Mouse (Mus musculus) E14TG2a.4 (cell line): ENCODE measurements at regions not wholly inside any gene's neighbourhood (a gene's known extent, or its start where the extent isn't known, plus 50 kb on each side); places are given as distances from the start of the nearest gene placed in this dataset.

Experiments
- H3K27me3 ChIP-seq: 2 replicates; pipeline ENCODE4 v1.6.1; 2014; ENCODE audit warnings: low read length, control low read depth; ENCODE audit not compliant: insufficient read depth
- H3K36me3 ChIP-seq: 2 replicates; pipeline ENCODE4 v1.6.1; 2014; ENCODE audit warnings: low read length, control low read depth; ENCODE audit not compliant: insufficient read depth
- H3K4me1 ChIP-seq: replicated peaks from 2 replicates; pipeline ENCODE4 v1.6.1; 2014; ENCODE audit warnings: low read depth, low read length, control low read depth
- H3K4me3 ChIP-seq: replicated peaks from 2 replicates; pipeline ENCODE4 v1.5.1; 2014; ENCODE audit warnings: mild to moderate bottlenecking, low read length
- H3K9me3 ChIP-seq: 2 replicates; pipeline ENCODE4 v1.6.1; 2014; ENCODE audit warnings: low read length, control low read depth
- CTCF ChIP-seq: conservative IDR thresholded peaks from 2 replicates; pipeline ENCODE4 v1.5.1; 2014; ENCODE audit warnings: low read length
- NANOG ChIP-seq: IDR thresholded peaks from 2 replicates; pipeline ENCODE4 v1.6.1; 2014; ENCODE audit warnings: borderline replicate concordance, low read length, mixed read lengths
- POU5F1 ChIP-seq: IDR thresholded peaks from 2 replicates; pipeline ENCODE4 v1.6.1; 2014; ENCODE audit warnings: low read length, borderline replicate concordance

DNA sequence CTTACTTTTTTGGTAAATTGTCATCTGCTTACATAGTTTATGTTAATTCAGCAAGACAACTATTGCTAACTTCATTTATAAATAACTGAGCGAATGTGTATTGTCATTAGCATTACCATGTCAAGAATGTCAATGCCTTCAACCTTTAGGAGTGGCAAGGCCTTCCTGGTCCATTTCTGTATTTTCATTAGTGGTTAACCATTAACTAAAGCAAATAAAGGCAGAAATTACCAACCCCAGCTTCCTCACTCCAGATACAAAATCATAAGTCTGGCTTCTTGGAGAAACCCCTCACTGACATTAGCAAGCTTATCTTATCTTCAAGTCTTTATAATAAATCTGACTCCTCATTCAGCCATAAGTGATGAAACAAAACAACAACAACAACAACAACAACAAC is 592.8 kb upstream of the Pcdh20 start:
- TF ChIP-seq NANOG (no peak), POU5F1 (no peak), CTCF (no peak)
- no peaks in the 10 kb centered on the region for H3K9me3 ChIP-seq
- no peak overlapping the region for H3K4me3 ChIP-seq
- no peaks in the 10 kb centered on the region for H3K27me3 ChIP-seq
- H3K4me1 ChIP-seq, result peaks cover 3% of the 10 kb centered on the region; the same call in 1 of the 2 replicates
- H3K36me3 ChIP-seq, result no peaks in the 10 kb centered on the region

DNA sequence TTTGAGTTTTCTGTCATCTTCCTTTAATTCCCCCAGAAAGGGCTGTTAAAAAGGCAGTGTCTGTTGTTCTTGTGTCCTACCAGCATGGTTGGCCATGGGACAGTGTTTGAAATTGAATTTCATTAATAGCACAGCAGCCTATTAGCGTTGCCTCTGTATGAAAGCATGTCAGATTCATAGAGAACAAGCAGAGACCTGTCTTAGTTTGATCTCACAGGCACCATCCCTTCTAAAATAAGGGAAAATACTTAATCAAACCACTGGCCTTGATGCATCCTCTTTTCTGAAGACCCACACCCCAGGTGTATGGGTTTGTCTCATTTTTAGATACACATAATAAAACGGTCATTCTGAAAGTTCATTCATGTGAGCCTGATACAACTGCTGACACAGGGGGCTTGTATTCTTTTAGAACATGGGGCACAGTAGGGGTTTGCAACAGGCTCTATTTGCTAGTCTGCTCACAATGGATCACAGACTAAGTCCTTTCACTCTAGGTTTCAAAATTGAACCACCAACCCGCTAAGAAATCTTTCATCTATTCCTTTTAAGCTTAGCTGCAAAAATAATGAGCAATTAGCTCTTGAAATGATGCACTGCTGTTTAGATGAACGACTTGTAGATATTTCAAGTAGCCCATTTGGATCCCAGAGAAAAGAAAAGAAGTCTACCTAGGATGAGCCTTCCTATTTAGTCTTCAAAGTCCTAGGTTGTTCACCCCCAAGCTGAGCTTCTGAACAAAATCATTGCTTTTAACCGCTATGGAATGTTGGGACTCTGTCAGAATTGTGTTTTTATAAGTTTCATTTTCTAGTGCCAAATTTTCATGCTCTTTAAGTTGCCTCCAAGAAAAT is 591.6 kb upstream of the Pcdh20 start:
- no peak for TF ChIP-seq CTCF
- no peak for TF ChIP-seq NANOG
- TF ChIP-seq POU5F1, result no peak
- Histone ChIP-seq H3K4me1 (peaks cover 3% of the 10 kb centered on the region; the same call in 1 of the 2 replicates), H3K9me3 (no peaks in the 10 kb centered on the region), H3K27me3 (no peaks in the 10 kb centered on the region), H3K36me3 (no peaks in the 10 kb centered on the region), H3K4me3 (no peak overlapping the region)

DNA sequence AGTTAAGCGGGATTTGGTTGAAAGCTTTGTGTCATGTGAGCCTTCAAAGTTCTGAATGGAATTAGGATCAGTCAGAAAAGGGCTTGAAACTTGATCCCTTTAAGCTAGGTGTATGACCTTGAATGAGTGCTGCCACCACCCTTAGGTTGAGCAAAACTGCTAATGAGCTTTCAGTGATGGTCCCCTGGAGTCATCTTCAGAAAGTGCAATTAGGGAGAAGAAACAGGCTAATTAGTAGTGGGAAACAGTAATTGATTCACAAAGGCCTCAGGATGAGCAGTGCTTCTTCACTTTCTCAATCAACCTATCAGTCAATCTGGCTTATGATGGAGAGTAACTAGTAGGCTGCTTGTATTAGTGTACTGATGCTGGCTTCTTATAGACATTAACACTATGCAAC is 590.1 kb upstream of the Pcdh20 start:
- Histone ChIP-seq H3K4me3 (no peak overlapping the region), H3K9me3 (no peaks in the 10 kb centered on the region), H3K27me3 (no peaks in the 10 kb centered on the region), H3K4me1 (peaks cover 3% of the 10 kb centered on the region; the same call in 1 of the 2 replicates), H3K36me3 (no peaks in the 10 kb centered on the region)
- no peak for TF ChIP-seq POU5F1
- TF ChIP-seq NANOG, result peak; percentile 57; the same call in 1 of the 2 replicates
- TF ChIP-seq CTCF, result no peak

DNA sequence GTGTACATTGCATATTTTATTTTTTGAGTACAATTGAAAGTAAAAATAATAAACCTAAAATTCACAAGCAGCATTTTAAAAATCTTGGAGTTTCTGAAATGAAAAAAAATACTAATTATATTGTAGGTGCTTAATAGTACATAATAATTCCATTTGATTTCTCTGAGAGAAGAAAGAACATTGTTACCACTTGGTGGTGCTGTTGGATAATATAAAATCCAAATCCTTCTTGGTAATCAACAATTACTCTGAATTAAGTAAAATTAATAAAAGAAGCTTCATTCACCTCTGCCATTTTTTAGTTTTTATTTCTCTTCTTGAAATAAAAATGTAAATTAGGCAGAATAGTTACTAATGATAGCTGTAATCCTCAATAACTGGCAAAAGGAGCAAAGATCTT is 563.2 kb upstream of the Pcdh20 start:
- no peak for TF ChIP-seq CTCF
- no peak for TF ChIP-seq POU5F1
- TF ChIP-seq NANOG, result no peak
- no peak overlapping the region for H3K4me3 ChIP-seq
- H3K4me1 ChIP-seq, result no peaks in the 10 kb centered on the region
- no peaks in the 10 kb centered on the region for H3K36me3 ChIP-seq
- H3K27me3 ChIP-seq, result no peaks in the 10 kb centered on the region
- H3K9me3 ChIP-seq, result peaks cover 22% of the 10 kb centered on the region

DNA sequence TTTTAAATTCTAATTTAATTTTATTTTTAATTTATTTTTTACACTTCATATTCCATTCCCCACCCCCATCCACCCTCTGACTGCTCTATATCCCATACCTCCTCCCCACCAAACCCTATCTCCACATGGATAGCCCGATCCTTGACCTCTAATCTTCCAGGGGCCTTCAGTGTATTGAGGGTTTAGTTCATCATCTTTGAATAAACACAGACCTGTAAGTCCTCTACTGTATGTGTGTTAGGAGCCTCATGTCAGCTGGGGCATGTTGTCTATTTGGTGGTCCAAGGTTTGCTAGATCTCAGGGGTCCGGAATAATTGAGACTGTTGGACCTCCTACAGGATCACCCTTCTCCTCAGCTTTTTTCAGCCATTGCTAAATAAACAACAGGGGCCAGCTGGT is 540.2 kb upstream of the Pcdh20 start:
- Histone ChIP-seq H3K36me3 (no peaks in the 10 kb centered on the region), H3K4me3 (no peak overlapping the region), H3K27me3 (no peaks in the 10 kb centered on the region), H3K9me3 (peaks cover 13% of the 10 kb centered on the region), H3K4me1 (no peaks in the 10 kb centered on the region)
- TF ChIP-seq NANOG, result no peak
- no peak for TF ChIP-seq POU5F1
- no peak for TF ChIP-seq CTCF

DNA sequence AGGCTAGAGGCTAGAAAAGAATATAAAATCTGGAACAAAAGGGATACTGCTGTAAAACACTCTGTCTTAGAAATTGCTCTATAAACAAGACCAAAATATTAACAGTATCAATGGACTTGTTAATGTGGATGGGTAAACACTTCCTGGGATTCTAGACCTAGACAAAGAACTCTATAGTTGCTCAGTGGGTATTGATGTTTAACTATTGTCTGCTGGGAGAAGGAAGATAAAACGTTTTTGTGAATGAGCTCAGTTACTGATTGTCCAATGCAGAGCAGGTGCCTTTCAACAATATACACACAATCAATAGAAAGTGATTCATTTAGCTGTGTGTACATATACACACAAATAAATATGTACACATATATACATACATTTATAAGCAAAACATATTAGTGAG is 538.5 kb upstream of the Pcdh20 start:
- Histone ChIP-seq H3K4me1 (no peaks in the 10 kb centered on the region), H3K27me3 (no peaks in the 10 kb centered on the region), H3K36me3 (no peaks in the 10 kb centered on the region), H3K4me3 (no peak overlapping the region), H3K9me3 (peaks cover 13% of the 10 kb centered on the region)
- TF ChIP-seq NANOG, result peak; percentile 90
- TF ChIP-seq POU5F1, result no peak
- no peak for TF ChIP-seq CTCF

DNA sequence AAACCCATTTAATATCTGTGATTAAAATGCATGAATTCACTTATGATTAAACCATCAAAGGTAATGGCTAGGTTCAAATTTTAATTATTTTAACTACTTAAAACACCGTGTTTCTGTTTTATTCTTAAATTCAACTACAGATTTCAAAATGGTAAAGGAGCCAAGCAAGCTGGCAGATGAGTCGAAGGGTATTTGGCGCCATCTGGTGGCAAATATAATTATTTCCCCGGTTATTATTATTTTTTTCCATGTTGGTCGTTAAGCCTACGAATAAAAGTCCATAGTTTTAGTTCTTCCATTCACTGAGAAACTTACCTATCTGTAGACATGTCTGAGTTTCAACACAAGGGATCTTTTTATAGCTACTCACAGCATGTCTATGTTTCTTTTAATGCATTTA is 510.7 kb upstream of the Pcdh20 start:
- no peaks in the 10 kb centered on the region for H3K4me1 ChIP-seq
- no peaks in the 10 kb centered on the region for H3K27me3 ChIP-seq
- no peaks in the 10 kb centered on the region for H3K9me3 ChIP-seq
- peak; percentile 53 for TF ChIP-seq CTCF
- TF ChIP-seq POU5F1, result no peak
- H3K36me3 ChIP-seq, result no peaks in the 10 kb centered on the region
- H3K4me3 ChIP-seq, result no peak overlapping the region

DNA sequence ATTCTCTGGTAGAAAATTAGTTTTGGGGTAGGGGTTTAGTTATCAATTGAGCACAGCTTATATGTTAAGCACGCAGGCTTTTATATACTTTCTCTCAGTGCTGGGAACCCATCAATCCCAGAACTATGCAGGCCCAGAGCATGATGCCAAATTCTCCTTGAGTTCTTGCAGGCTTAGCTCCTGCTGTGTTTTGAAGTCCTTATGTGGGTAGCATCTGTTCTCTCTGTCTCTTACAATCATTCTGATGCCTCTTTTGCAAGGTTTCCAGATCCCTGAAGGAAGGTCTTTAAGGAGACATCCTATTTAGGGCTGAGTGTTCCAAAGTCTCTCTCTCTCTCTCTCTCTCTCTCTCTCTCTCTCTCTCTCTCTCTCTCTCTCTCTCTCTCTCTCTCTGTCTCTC is 504.8 kb upstream of the Pcdh20 start:
- no peaks in the 10 kb centered on the region for H3K27me3 ChIP-seq
- TF ChIP-seq CTCF, result no peak
- TF ChIP-seq POU5F1, result no peak
- no peak for TF ChIP-seq NANOG
- no peak overlapping the region for H3K4me3 ChIP-seq
- H3K9me3 ChIP-seq, result no peaks in the 10 kb centered on the region
- no peaks in the 10 kb centered on the region for H3K4me1 ChIP-seq
- H3K36me3 ChIP-seq, result no peaks in the 10 kb centered on the region

DNA sequence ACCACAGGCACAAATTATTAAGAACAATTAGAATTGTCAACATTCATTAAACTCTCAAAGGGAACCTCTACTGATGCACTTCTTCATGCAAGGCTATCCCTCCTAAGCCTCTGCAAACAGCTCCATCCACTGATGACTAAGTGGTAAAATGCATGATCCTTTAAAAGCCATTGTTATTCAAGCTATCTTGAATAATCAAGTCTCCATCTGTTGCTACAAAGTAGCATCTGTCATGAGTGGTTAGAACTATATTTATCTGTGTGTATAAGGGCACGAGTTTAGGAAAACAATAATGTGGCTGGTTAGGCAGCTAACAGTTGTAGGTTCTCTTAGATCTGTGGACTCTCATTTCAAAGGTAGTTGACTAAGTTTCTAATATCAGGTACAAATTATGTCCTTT is 463.4 kb upstream of the Pcdh20 start:
- Histone ChIP-seq H3K9me3 (no peaks in the 10 kb centered on the region), H3K36me3 (no peaks in the 10 kb centered on the region), H3K27me3 (no peaks in the 10 kb centered on the region), H3K4me1 (no peaks in the 10 kb centered on the region), H3K4me3 (no peak overlapping the region)
- no peak for TF ChIP-seq POU5F1
- no peak for TF ChIP-seq NANOG
- no peak for TF ChIP-seq CTCF
